Mouse (Mus musculus): Measurements from ENCODE around the gene Fam3b.

GRCm38 (mm10) chr16:97516341-97516740 is 1.7 kb upstream of the Fam3b start:
- no peak for TF ChIP-seq POLR2A (IDR thresholded peaks at IDR 0.05; ENCODE audit: borderline replicate concordance, control insufficient read depth, low read depth, low read length)
- TF ChIP-seq CTCF (IDR thresholded peaks at IDR 0.05; ENCODE audit: control insufficient read depth, insufficient read depth, low read length), result no peak
